Mouse (Mus musculus) midbrain, embryonic 11.5 days (tissue): ENCODE measurements at regions not wholly inside any gene's neighbourhood (a gene's known extent, or its start where the extent isn't known, plus 50 kb on each side); places are given as distances from the start of the nearest gene placed in this dataset.

Experiments used
- ATAC-seq: fragments of 200-750 bp; cut with Nextera tagmentation; 2 replicates; pipeline ENCODE4 v1.8.0; 2017; ENCODE audit warnings: moderate TSS enrichment, moderate library complexity; ENCODE audit not compliant: low FRiP score
- DNase-seq: peaks from one replicate; pipeline ENCODE4 v3.0.0; 2015; ENCODE audit warnings: low spot score; ENCODE audit errors: missing footprints
- H3K27ac ChIP-seq: fragments of 300-500 bp; sonication (generic); 2 replicates; pipeline ENCODE4 v1.5.1; 2014; ENCODE audit warnings: low read depth, low read length
- H3K27me3 ChIP-seq: fragments of 300-500 bp; sonication (generic); 2 replicates; pipeline ENCODE4 v1.6.1; 2014; ENCODE audit warnings: mild to moderate bottlenecking, low read length, moderate library complexity, mixed read lengths; ENCODE audit not compliant: control insufficient read depth, insufficient read depth
- H3K36me3 ChIP-seq: fragments of 300-500 bp; sonication (generic); 2 replicates; pipeline ENCODE4 v1.6.1; 2014; ENCODE audit warnings: mild to moderate bottlenecking, low read length, moderate library complexity, mixed read lengths; ENCODE audit not compliant: control insufficient read depth, insufficient read depth
- H3K4me1 ChIP-seq: fragments of 300-500 bp; sonication (generic); 2 replicates; pipeline ENCODE4 v1.6.1; 2014; ENCODE audit warnings: low read length; ENCODE audit not compliant: control insufficient read depth, insufficient read depth
- H3K4me2 ChIP-seq: fragments of 300-500 bp; sonication (generic); 2 replicates; pipeline ENCODE4 v1.6.1; 2014; ENCODE audit warnings: mild to moderate bottlenecking, moderate library complexity
- H3K4me3 ChIP-seq: fragments of 300-500 bp; sonication (generic); 2 replicates; pipeline ENCODE4 v1.5.1; 2014; ENCODE audit warnings: low read depth, low read length
- H3K9ac ChIP-seq: fragments of 300-500 bp; sonication (generic); 2 replicates; pipeline ENCODE4 v1.6.1; 2014; ENCODE audit warnings: low read length
- H3K9me3 ChIP-seq: fragments of 300-500 bp; sonication (generic); 2 replicates; pipeline ENCODE4 v1.6.1; 2016; ENCODE audit warnings: low read length; ENCODE audit not compliant: control insufficient read depth
- WGBS: fragments of 180-500 bp; shearing (Covaris S2); extraction: QIAGEN DNeasy Blood & Tissue Kit; methylation state at CpG from one replicate; pipeline ENCODE4 v1.1.7; 2014; 5-methylcytosine and 5-hydroxymethylcytosine counted together

DNA sequence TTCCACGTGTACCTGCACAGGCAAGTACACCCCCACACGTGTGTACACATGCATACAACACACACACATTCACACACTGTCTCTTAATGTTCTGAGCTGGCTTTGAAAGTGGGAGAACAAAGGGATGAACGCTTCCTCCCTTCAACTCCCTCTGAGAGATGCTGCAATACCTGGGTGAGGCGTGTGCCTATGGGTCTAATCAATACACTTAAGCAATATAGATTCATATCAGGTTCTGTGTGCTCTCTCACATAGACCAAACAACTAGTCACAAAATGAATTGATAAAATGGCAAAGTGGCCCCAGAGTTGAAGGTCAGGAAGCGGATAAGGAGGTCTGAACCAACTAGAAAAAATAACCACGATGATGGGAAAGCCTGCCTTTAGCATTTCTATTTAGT lies 116.1 kb upstream of the Plcz1 start:
- ATAC-seq, result no peak
- H3K4me1 ChIP-seq, result no peaks in the 10 kb centered on the region
- WGBS, result 77% methylated on average over 6 of the region's 6 CpGs
- no peaks in the 10 kb centered on the region for H3K9me3 ChIP-seq
- no peaks in the 10 kb centered on the region for H3K36me3 ChIP-seq
- no peak overlapping the region for H3K9ac ChIP-seq
- no peak overlapping the region for H3K4me3 ChIP-seq
- H3K27me3 ChIP-seq, result no peaks in the 10 kb centered on the region
- no peak overlapping the region for H3K4me2 ChIP-seq
- H3K27ac ChIP-seq, result no peak overlapping the region
- no peak for DNase-seq

DNA sequence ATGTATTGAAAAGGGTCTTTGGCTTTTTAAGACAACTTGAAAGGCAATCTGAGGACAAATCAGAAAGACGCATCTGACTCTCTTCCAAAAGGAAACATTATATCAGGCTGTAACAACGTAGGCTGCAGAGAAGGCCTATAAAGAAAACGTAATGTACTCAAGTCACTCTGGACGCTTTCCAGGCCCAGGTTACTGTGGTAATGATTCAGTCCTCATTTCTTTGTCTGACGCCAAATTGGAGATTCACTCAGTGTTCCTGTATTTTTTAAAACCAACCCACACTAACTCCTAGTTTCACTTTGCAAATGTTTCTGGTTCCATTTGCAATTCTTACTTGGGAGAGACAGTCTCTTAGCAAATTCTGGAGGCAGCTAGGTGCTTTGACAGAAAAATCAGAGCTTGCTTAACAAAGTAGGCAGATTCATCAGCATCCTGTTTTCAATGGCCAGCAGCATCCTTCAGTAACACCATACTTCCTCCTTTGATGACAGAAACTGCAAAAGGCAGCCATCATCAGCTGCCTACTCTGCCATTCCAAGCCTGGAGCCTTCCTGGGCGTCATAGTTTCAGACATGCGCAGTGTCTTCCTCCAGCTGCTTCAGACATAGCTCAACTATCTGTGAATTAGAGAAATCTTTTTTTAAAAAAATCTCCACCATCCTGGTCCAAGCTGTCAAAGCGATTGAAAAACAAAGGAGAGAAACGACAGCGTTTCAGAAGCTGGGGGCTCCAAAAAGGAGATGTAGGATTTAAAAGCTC lies 111.3 kb upstream of the Plcz1 start:
- Histone ChIP-seq H3K27me3 (no peaks in the 10 kb centered on the region), H3K27ac (no peak overlapping the region), H3K9me3 (no peaks in the 10 kb centered on the region), H3K9ac (no peak overlapping the region), H3K36me3 (no peaks in the 10 kb centered on the region), H3K4me2 (no peak overlapping the region), H3K4me1 (no peaks in the 10 kb centered on the region; the same call in 1 of the 2 replicates), H3K4me3 (no peak overlapping the region)
- no peak for ATAC-seq
- WGBS, result 86% methylated on average over 10 of the region's 10 CpGs
- no peak for DNase-seq

DNA sequence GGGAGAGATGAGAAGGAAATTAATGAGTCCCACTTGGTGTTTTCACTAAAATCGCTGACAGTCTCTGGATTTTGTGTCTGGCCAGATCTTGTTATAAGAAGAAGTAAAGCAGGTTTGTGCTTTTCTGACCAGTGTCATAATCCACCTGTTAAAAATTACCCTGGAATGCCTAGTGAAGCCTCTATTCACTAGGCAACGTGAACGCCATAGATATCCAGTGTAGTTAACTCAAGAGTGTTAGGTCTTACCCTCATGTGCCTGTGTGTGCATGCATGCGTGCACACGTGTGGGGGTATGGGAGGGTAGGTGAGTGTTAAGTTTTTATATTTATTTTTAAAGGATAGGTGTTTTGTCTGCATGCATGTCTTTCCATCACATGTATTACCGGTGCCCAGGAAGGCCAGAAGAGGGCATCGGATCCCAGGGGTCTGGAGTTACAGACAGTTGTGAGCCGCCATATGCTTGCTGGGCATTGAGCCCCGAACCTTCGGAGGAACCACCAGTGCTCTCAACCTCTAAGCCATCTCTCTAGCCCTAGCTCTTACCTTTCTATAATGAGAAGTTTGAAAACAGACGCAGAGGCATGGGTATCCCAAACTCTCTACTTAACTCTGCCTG lies 107.5 kb upstream of the Plcz1 start:
- H3K4me3 ChIP-seq, result no peak overlapping the region
- H3K27ac ChIP-seq, result no peak overlapping the region
- H3K4me2 ChIP-seq, result no peak overlapping the region
- no peak overlapping the region for H3K9ac ChIP-seq
- no peaks in the 10 kb centered on the region for H3K27me3 ChIP-seq
- H3K9me3 ChIP-seq, result no peaks in the 10 kb centered on the region
- 87% methylated on average over 11 of the region's 11 CpGs for WGBS
- DNase-seq (no peak), ATAC-seq (no peak)
- no peaks in the 10 kb centered on the region for H3K36me3 ChIP-seq
- H3K4me1 ChIP-seq, result no peaks in the 10 kb centered on the region; the same call in 1 of the 2 replicates

DNA sequence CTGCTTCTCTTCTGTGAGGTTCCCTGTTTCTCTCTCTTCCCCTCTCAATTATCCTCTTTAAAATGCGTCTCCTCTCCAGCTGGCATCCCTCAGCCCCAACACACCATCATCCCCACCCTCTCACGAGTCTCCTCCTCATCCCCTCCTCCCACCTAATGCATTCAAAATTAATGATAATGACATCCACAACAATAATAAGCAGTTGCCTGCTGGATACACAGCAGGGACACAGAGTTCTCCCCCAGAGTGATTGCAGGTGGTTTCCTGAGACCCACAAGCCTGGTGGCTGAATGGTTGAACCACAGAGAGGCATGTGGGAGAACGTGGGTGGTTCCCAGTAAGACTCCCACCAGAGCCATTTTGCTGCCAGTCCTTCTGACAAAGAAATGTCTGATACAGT lies 106.9 kb upstream of the Plcz1 start:
- 41% methylated on average over 3 of the region's 3 CpGs for WGBS
- DNase-seq (no peak), ATAC-seq (peak; percentile 43; the same call in 1 of the 2 replicates)
- Histone ChIP-seq H3K27ac (no peak overlapping the region), H3K4me3 (no peak overlapping the region), H3K9me3 (no peaks in the 10 kb centered on the region), H3K4me2 (no peak overlapping the region), H3K36me3 (no peaks in the 10 kb centered on the region), H3K27me3 (no peaks in the 10 kb centered on the region), H3K9ac (no peak overlapping the region), H3K4me1 (no peaks in the 10 kb centered on the region; the same call in 1 of the 2 replicates)

- Histone ChIP-seq H3K27ac (no peak overlapping the region), H3K36me3 (no peaks in the 10 kb centered on the region), H3K4me3 (no peak overlapping the region), H3K4me2 (no peak overlapping the region), H3K9me3 (no peaks in the 10 kb centered on the region), H3K9ac (no peak overlapping the region), H3K27me3 (no peaks in the 10 kb centered on the region), H3K4me1 (no peaks in the 10 kb centered on the region; the same call in 1 of the 2 replicates)
- ATAC-seq (no peak), DNase-seq (no peak)
- 66% methylated on average over 6 of the region's 6 CpGs for WGBS
Measured at GRCm38 (mm10) chr6:140147711-140148110, 106.5 kb upstream of the Plcz1 start.

GRCm38 (mm10) chr6:140133734-140134133 lies 92.5 kb upstream of the Plcz1 start:
- Histone ChIP-seq H3K36me3 (no peaks in the 10 kb centered on the region), H3K9me3 (no peaks in the 10 kb centered on the region), H3K4me3 (no peak overlapping the region), H3K4me2 (no peak overlapping the region), H3K4me1 (no peaks in the 10 kb centered on the region), H3K9ac (no peak overlapping the region), H3K27me3 (no peaks in the 10 kb centered on the region), H3K27ac (no peak overlapping the region)
- 84% methylated on average over 8 of the region's 8 CpGs for WGBS
- ATAC-seq, result no peak
- DNase-seq, result no peak

DNA sequence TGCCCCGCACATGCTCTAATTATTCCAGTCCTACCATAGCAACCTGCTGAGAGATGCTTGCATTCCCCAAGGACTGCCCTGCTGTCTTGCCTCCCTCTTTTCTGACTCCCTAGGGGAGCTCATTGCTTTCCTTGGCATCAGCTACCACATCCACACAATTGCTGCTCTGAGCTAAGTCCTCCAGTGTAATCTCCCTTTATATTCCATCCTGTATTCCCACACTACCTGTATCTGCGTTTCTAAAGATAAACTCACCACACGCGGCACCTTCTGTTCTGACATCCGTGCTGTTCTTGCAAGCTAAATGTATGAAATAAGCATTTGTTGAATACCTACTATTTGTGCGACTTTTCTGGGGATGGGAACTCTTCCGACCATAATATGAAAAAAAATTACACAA lies 85.4 kb upstream of the Plcz1 start:
- no peak for DNase-seq
- Histone ChIP-seq H3K4me3 (no peak overlapping the region), H3K4me2 (no peak overlapping the region)

DNA sequence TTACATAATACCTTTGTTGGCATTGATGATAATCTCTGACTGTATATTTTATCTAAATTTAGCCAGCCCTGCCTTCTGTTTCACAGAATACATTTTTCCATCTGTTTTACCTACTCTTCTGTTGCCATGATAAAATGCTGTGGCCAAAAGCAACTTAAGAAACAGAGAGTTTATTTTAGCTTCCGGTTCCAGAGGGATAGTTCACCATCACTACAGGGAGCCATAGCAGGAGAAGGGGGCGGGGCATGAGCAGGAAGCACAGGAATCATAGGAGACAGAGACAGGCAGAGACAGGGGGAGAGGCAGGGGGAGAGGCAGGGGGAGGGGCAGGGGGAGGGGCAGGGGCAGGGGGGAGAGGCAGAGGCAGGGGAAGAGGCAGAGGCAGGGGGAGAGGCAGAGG lies 72.8 kb upstream of the Plcz1 start:
- H3K4me1 ChIP-seq, result no peaks in the 10 kb centered on the region
- WGBS, result 90% methylated on average over 2 of the region's 2 CpGs
- H3K27me3 ChIP-seq, result no peaks in the 10 kb centered on the region
- no peak overlapping the region for H3K27ac ChIP-seq
- H3K4me3 ChIP-seq, result no peak overlapping the region
- DNase-seq (no peak), ATAC-seq (no peak)
- H3K36me3 ChIP-seq, result no peaks in the 10 kb centered on the region
- no peak overlapping the region for H3K9ac ChIP-seq
- no peaks in the 10 kb centered on the region for H3K9me3 ChIP-seq
- no peak overlapping the region for H3K4me2 ChIP-seq

More for the DNA sequence above, 85.4 kb upstream of the Plcz1 start:
- no peaks in the 10 kb centered on the region for H3K9me3 ChIP-seq
- H3K4me1 ChIP-seq, result no peaks in the 10 kb centered on the region
- 90% methylated on average over 7 of the region's 7 CpGs for WGBS
- no peak overlapping the region for H3K9ac ChIP-seq
- H3K27ac ChIP-seq, result no peak overlapping the region
- no peaks in the 10 kb centered on the region for H3K36me3 ChIP-seq
- no peaks in the 10 kb centered on the region for H3K27me3 ChIP-seq
- ATAC-seq, result no peak

DNA sequence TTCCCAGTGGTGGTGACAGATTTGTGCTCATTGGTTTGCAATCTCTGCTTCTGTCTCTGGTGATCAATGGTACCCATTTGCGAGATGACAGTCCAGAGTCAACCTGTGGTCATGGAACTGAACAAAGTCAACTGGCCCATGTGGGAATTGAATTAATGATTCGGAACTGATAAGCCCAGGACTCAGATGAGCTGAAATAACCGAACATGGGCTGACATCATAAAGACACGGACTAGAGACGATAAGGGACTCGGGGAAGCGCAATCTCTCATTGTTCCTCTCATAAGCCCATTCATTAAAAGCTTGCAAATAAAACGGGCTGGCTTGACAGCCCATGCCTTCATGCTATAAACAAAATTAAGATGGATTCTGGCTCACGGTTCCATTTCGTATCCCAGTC lies 70.8 kb upstream of the Plcz1 start:
- H3K9me3 ChIP-seq, result no peaks in the 10 kb centered on the region
- H3K36me3 ChIP-seq, result no peaks in the 10 kb centered on the region
- no peak overlapping the region for H3K4me2 ChIP-seq
- no peak overlapping the region for H3K4me3 ChIP-seq
- no peak overlapping the region for H3K27ac ChIP-seq
- ATAC-seq, result no peak
- no peak for DNase-seq
- WGBS, result 89% methylated on average over 10 of the region's 10 CpGs
- no peaks in the 10 kb centered on the region for H3K27me3 ChIP-seq
- H3K9ac ChIP-seq, result no peak overlapping the region
- H3K4me1 ChIP-seq, result no peaks in the 10 kb centered on the region
